In genomic region chr1:133074541-133074940, GRCm38 (mm10) we compare ENCODE assay signal across 21 mouse cellular contexts. TPM values are rescaled to one million over a fixed set of nuclear protein-coding genes. Genes with fewer than 3 reads are reported as not detected.
A peak's percentile ranks its signal among the peaks of the same experiment; 100 is the strongest.
DNase-seq lines count a peak whose midpoint lies in the region; ATAC-seq and TF ChIP-seq lines count a peak whose summit lies in the region.
"Had no signal": no experiment of that assay in that cellular context is flagged by ENCODE, and none has a peak within 500 bp of the region (broad histone marks: within the 10 kb centered on the region; RNA-seq: fewer than 3 reads in every experiment).

No protein-coding gene starts in this region.

- no peak overlapping the region for H3K9ac ChIP-seq in heart, embryonic 14.5 days (ENCODE audit: low read length)
- no peak overlapping the region for H3K9ac ChIP-seq in lung, embryonic 15.5 days
- no peak overlapping the region for H3K9ac ChIP-seq in heart, embryonic 16.5 days (ENCODE audit: low read length)
- H3K9ac ChIP-seq: forebrain, embryonic 12.5 days; limb, embryonic 13.5 days; liver, embryonic 14.5 days; neural tube, embryonic 12.5 days had no signal

- no peak for TF ChIP-seq CTCF in gastrocnemius, adult 2 months (IDR thresholded peaks at IDR 0.05)

- no peak for ATAC-seq in heart, embryonic 14.5 days (ENCODE audit: insufficient number of reproducible peaks, insufficient read depth, low FRiP score, low read depth)
- no peak for ATAC-seq in lung, embryonic 15.5 days (ENCODE audit: borderline replicate concordance, extremely low read depth, low FRiP score, low TSS enrichment)
- no peak for ATAC-seq in heart, embryonic 16.5 days (replicated peaks; ENCODE audit: extremely low read depth, insufficient read depth, low FRiP score)
- ATAC-seq: CD4-positive, CD25-positive, alpha-beta regulatory T cell, adult 4 months; Patski had no signal

- intact Hi-C loops in gastrocnemius, adult 2 months (cut with DNase I), result no loop called here

- H3K4me1 ChIP-seq in heart, embryonic 14.5 days (ENCODE audit: control insufficient read depth in 2 of 2, insufficient read depth in 2 of 2, low read length in 2 of 2), result peaks cover 51 to 68% of the 10 kb centered on the region in 2 experiments
- H3K4me1 ChIP-seq in lung, embryonic 15.5 days, result peaks cover 76% of the 10 kb centered on the region
- H3K4me1 ChIP-seq in heart, embryonic 16.5 days (ENCODE audit: control insufficient read depth, insufficient read depth, low read length), result peaks cover 49% of the 10 kb centered on the region

- WGBS in heart, embryonic 14.5 days, result 91% methylated on average over 13 of the region's 13 CpGs
- 92% methylated on average over 13 of the region's 13 CpGs for WGBS in lung, embryonic 15.5 days
- WGBS in heart, embryonic 16.5 days, result 89% methylated on average over 13 of the region's 13 CpGs

- no peak for DNase-seq in gastrocnemius, adult 2 months
- no peak for DNase-seq in gastrocnemius, adult 18-20 months (ENCODE audit: low spot score)
- no peak for DNase-seq in heart, adult 18-20 months
- DNase-seq in lung, adult 18-20 months, result no peak
- DNase-seq: adrenal gland, adult 8-10 months; cerebellum, adult 9-10 months; gastrocnemius, postnatal 14 days; kidney, adult 2 months; layer of hippocampus, postnatal 36 days; thymus, postnatal 25 days had no signal

- no peaks in the 10 kb centered on the region for H3K27me3 ChIP-seq in heart, embryonic 14.5 days (ENCODE audit: control insufficient read depth, insufficient read depth, low read length)
- peaks cover 3% of the 10 kb centered on the region; the same call in 1 of the 2 replicates for H3K27me3 ChIP-seq in lung, embryonic 15.5 days
- H3K27me3 ChIP-seq in heart, embryonic 16.5 days (ENCODE audit: control insufficient read depth, insufficient read depth, low read length), result no peaks in the 10 kb centered on the region
- H3K27me3 ChIP-seq: forebrain, embryonic 12.5 days; limb, embryonic 13.5 days; neural tube, embryonic 12.5 days; Patski had no signal

- H3K4me3 ChIP-seq in gastrocnemius, adult 2 months, result no peak overlapping the region
- no peak overlapping the region for H3K4me3 ChIP-seq in heart, embryonic 14.5 days (ENCODE audit: control insufficient read depth in 1 of 2, insufficient read depth in 1 of 2, low read depth in 1 of 2, low read length in 2 of 2)
- H3K4me3 ChIP-seq in lung, embryonic 15.5 days, result no peak overlapping the region
- H3K4me3 ChIP-seq in heart, embryonic 16.5 days (ENCODE audit: low read length), result no peak overlapping the region
- H3K4me3 ChIP-seq: embryonic facial prominence, embryonic 10.5 days; forebrain, embryonic 12.5 days; limb, embryonic 13.5 days; neural tube, embryonic 12.5 days had no signal

- peak overlapping the region; percentile 83 for H3K27ac ChIP-seq in gastrocnemius, adult 2 months
- peak overlapping the region; percentile 68 to 97; a peak in 3 of 4 replicates for H3K27ac ChIP-seq in heart, embryonic 14.5 days (replicated peaks in 1 of 2; ENCODE audit: control insufficient read depth in 1 of 2, insufficient read depth in 1 of 2, low read depth in 2 of 2, low read length in 2 of 2)
- H3K27ac ChIP-seq in lung, embryonic 15.5 days, result 0 out of 2 replicates have a peak overlapping the region, but pooled peaks have one; percentile 87
- H3K27ac ChIP-seq in heart, embryonic 16.5 days (ENCODE audit: low read length), result peak overlapping the region; percentile 76; the same call in 1 of the 2 replicates
- H3K27ac ChIP-seq: limb, embryonic 13.5 days; liver, embryonic 14.5 days; neural tube, embryonic 12.5 days had no signal

- no peaks in the 10 kb centered on the region for H3K9me3 ChIP-seq in heart, embryonic 14.5 days (ENCODE audit: control insufficient read depth, low read length)
- no peaks in the 10 kb centered on the region for H3K9me3 ChIP-seq in lung, embryonic 15.5 days
- no peaks in the 10 kb centered on the region for H3K9me3 ChIP-seq in heart, embryonic 16.5 days (replicated peaks; ENCODE audit: control insufficient read depth, low read length)
- H3K9me3 ChIP-seq: embryonic facial prominence, embryonic 10.5 days; forebrain, embryonic 12.5 days; limb, embryonic 13.5 days; neural tube, embryonic 12.5 days had no signal

- H3K4me2 ChIP-seq in heart, embryonic 14.5 days (ENCODE audit: low read length), result no peak overlapping the region
- H3K4me2 ChIP-seq in lung, embryonic 15.5 days, result no peak overlapping the region
- no peak overlapping the region for H3K4me2 ChIP-seq in heart, embryonic 16.5 days (ENCODE audit: low read depth, low read length)
- H3K4me2 ChIP-seq: forebrain, embryonic 12.5 days; limb, embryonic 13.5 days; midbrain, embryonic 11.5 days; neural tube, embryonic 12.5 days had no signal

- H3K36me3 ChIP-seq in heart, embryonic 14.5 days (ENCODE audit: control insufficient read depth, insufficient read depth, low read length), result peaks cover 71% of the 10 kb centered on the region
- H3K36me3 ChIP-seq in lung, embryonic 15.5 days, result no peaks in the 10 kb centered on the region
- peaks cover 3% of the 10 kb centered on the region; the same call in 1 of the 2 replicates for H3K36me3 ChIP-seq in heart, embryonic 16.5 days (ENCODE audit: control insufficient read depth, insufficient read depth)

RNA-seq across cellular contexts. Expression of gene Pik3c2b, which starts 29.1 kb away (rescaled TPM):
- 10 to 100 TPM in 1 of 2 experiments, 1 to 10 TPM in 1; 9.8 to 11.0 TPM for total RNA-seq in gastrocnemius, adult 2 months (2021)
- total RNA-seq in gastrocnemius, adult 18-20 months (2021), result 10 to 100 TPM in 1 of 2 experiments, 1 to 10 TPM in 1; 8.2 to 10.8 TPM
- polyA plus RNA-seq in heart, embryonic 14.5 days (2014; fragmentation: Nextera tagmentation; extraction: Ambion mirVana), result 11.4 and 12.8 TPM in 2 replicates
- total RNA-seq in heart, adult 18-20 months (2021), result 10 to 100 TPM; 13.9 to 14.3 TPM
- 6.0 and 6.1 TPM in 2 replicates for polyA plus RNA-seq in lung, embryonic 15.5 days (2015; fragmentation: Nextera tagmentation; extraction: Ambion mirVana)
- polyA plus RNA-seq in heart, embryonic 16.5 days (2015; fragmentation: Nextera tagmentation; extraction: Ambion mirVana), result 9.5 and 10.1 TPM in 2 replicates

RNA-seq across cellular contexts. Expression of gene Mdm4, which starts 44.2 kb away (rescaled TPM):
- total RNA-seq in gastrocnemius, adult 2 months (2021), result 10 to 100 TPM; 26.3 to 32.4 TPM
- 10 to 100 TPM; 20.6 to 22.3 TPM for total RNA-seq in gastrocnemius, adult 18-20 months (2021)
- 34.7 and 38.2 TPM in 2 replicates for polyA plus RNA-seq in heart, embryonic 14.5 days (2014; fragmentation: Nextera tagmentation; extraction: Ambion mirVana)
- total RNA-seq in heart, adult 18-20 months (2021), result 10 to 100 TPM; 19.7 to 27.7 TPM
- 33.3 and 36.7 TPM in 2 replicates for polyA plus RNA-seq in lung, embryonic 15.5 days (2015; fragmentation: Nextera tagmentation; extraction: Ambion mirVana)
- polyA plus RNA-seq in heart, embryonic 16.5 days (2015; fragmentation: Nextera tagmentation; extraction: Ambion mirVana), result 20.7 and 25.6 TPM in 2 replicates

RNA-seq across cellular contexts. Expression of gene Ppp1r15b, which starts 56.4 kb away (rescaled TPM):
- 10 to 100 TPM; 16.4 to 18.6 TPM for total RNA-seq in gastrocnemius, adult 2 months (2021)
- 10 to 100 TPM; 13.0 to 15.3 TPM for total RNA-seq in gastrocnemius, adult 18-20 months (2021)
- polyA plus RNA-seq in heart, embryonic 14.5 days (2014; fragmentation: Nextera tagmentation; extraction: Ambion mirVana), result 24.5 and 24.6 TPM in 2 replicates
- 10 to 100 TPM; 21.6 to 23.1 TPM for total RNA-seq in heart, adult 18-20 months (2021)
- 38.0 and 39.2 TPM in 2 replicates for polyA plus RNA-seq in lung, embryonic 15.5 days (2015; fragmentation: Nextera tagmentation; extraction: Ambion mirVana)
- 22.3 and 25.1 TPM in 2 replicates for polyA plus RNA-seq in heart, embryonic 16.5 days (2015; fragmentation: Nextera tagmentation; extraction: Ambion mirVana)
